Mouse (Mus musculus) liver, postnatal 0 days (tissue): ENCODE results near the gene Rbl2. TPM values are rescaled to one million over a fixed set of nuclear protein-coding genes. Genes with fewer than 3 reads are reported as not detected.

Source experiments
- ATAC-seq: fragments of 200-750 bp; cut with Nextera tagmentation; 2 replicates; pipeline ENCODE4 v1.8.0; 2017; ENCODE audit warnings: mild to moderate bottlenecking, moderate library complexity
- DNase-seq: peaks from one replicate; pipeline ENCODE4 v3.0.0-alpha.2; 2016
- H3K27ac ChIP-seq: fragments of 300-500 bp; sonication (generic); 2 replicates; pipeline ENCODE4 v1.5.1; 2014; ENCODE audit warnings: antibody characterized with exemption, moderate library complexity, mild to moderate bottlenecking, low read depth
- H3K27me3 ChIP-seq: fragments of 300-500 bp; sonication (generic); 2 replicates; pipeline ENCODE4 v1.6.1; 2014; ENCODE audit warnings: low read length, control low read depth, mixed read lengths; ENCODE audit not compliant: insufficient read depth
- H3K36me3 ChIP-seq: fragments of 300-500 bp; sonication (generic); replicated peaks from 2 replicates; pipeline ENCODE4 v1.6.1; 2014; ENCODE audit warnings: mild to moderate bottlenecking, control low read depth, low read length, moderate library complexity, mixed read lengths; ENCODE audit not compliant: insufficient read depth
- H3K4me1 ChIP-seq: fragments of 300-500 bp; sonication (generic); 2 replicates; pipeline ENCODE4 v1.6.1; 2014; ENCODE audit warnings: antibody characterized with exemption, mild to moderate bottlenecking, control low read depth; ENCODE audit not compliant: insufficient read depth
- H3K4me2 ChIP-seq: fragments of 300-500 bp; sonication (generic); 2 replicates; pipeline ENCODE4 v1.6.1; 2014; ENCODE audit warnings: low read depth, mild to moderate bottlenecking, low read length, moderate library complexity, mixed read lengths
- H3K4me3 ChIP-seq: fragments of 300-500 bp; sonication (generic); 2 replicates; pipeline ENCODE4 v1.5.1; 2014; ENCODE audit warnings: low read depth, low read length
- H3K9ac ChIP-seq: fragments of 300-500 bp; sonication (generic); replicated peaks from 2 replicates; pipeline ENCODE4 v1.6.1; 2014; ENCODE audit warnings: mild to moderate bottlenecking, moderate library complexity
- H3K9me3 ChIP-seq: fragments of 300-500 bp; sonication (generic); 2 replicates; pipeline ENCODE4 v1.6.1; 2016; ENCODE audit warnings: mild to moderate bottlenecking, control low read depth, low read length, mixed read lengths
- CTCF ChIP-seq: sonication (generic); IDR thresholded peaks from 2 replicates; pipeline ENCODE4 v1.5.1; 2016; ENCODE audit warnings: antibody characterized with exemption, low read depth
- EP300 ChIP-seq: IDR thresholded peaks from 2 replicates; pipeline ENCODE4 v1.6.1; 2016; ENCODE audit warnings: antibody characterized with exemption, low read depth, mild to moderate bottlenecking
- WGBS: fragments of 180-500 bp; shearing (Covaris S2); extraction: QIAGEN DNeasy Blood & Tissue Kit; methylation state at CpG from one replicate; pipeline ENCODE4 v1.1.7; 2014; ENCODE audit not compliant: insufficient replicate concordance; 5-methylcytosine and 5-hydroxymethylcytosine counted together
- polyA plus RNA-seq: library from polyadenylated mRNA; unstranded; fragments of >200 nt; fragmentation: Nextera tagmentation; extraction: Ambion mirVana; gene quantifications from 2 replicates; pipeline ENCODE4 v1.2.1, GENCODE M21; 2015

Gene Rbl2
- polyA plus RNA-seq, 1 experiment from 2014 or later = 3.9 TPM

DNA sequence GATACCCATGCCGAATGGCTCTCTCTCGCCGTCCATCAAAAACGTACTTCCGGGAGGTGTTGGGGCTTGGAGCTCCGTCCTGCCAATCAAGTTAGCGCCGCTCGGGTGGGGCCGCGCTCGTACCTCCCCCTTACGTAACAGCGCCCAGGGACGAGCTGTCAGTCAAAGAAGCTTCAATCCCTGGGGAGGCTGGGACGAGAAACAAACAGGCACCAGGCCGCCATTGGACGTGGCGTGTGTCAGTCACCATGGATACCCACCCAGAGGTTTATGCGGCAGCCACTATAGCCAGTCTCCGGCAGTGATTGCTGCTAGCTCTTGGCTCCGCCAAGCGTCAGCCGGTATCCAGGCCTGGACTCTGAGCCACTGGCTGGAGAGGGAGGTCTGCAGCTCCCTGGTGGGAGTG, 64.2 kb downstream of the Rbl2 start:
- Histone ChIP-seq H3K4me3 (peak overlapping the region; percentile 83), H3K36me3 (peaks cover 3% of the 10 kb centered on the region; the same call in 1 of the 2 replicates), H3K27me3 (no peaks in the 10 kb centered on the region), H3K9ac (no peak overlapping the region), H3K9me3 (no peaks in the 10 kb centered on the region), H3K4me2 (peak overlapping the region; percentile 95), H3K4me1 (peaks cover 9% of the 10 kb centered on the region; the same call in 1 of the 2 replicates), H3K27ac (no peak overlapping the region)
- 1% methylated on average over 24 of the region's 24 CpGs for WGBS
- ATAC-seq (peak; percentile 98), DNase-seq (peak; percentile 98)
- TF ChIP-seq EP300 (no peak), CTCF (peak; percentile 49)

DNA sequence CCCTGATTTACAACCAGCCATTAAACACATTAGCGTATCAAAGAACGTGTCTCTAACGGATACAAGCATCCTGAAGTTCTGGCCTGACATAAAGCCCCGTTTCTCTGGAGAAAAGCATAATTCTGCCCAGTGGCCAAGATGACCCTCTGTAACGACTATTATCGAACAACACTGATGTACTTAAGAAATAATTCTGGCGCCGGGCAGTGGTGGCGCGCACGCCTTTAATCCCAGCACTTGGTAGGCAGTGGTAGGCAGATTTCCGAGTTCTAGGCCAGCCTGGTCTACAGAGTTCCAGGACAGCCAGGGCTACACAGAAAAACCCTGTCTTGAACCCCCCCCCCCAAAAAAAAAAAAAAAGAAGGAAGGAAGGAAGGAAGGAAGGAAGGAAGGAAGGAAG, 64.8 kb downstream of the Rbl2 start:
- Histone ChIP-seq H3K4me3 (peak overlapping the region; percentile 83; the same call in 1 of the 2 replicates), H3K4me2 (peak overlapping the region; percentile 95), H3K9ac (no peak overlapping the region), H3K36me3 (no peaks in the 10 kb centered on the region), H3K27me3 (no peaks in the 10 kb centered on the region), H3K27ac (no peak overlapping the region), H3K4me1 (peaks cover 9% of the 10 kb centered on the region; the same call in 1 of the 2 replicates), H3K9me3 (no peaks in the 10 kb centered on the region)
- DNase-seq (no peak), ATAC-seq (no peak)
- WGBS = 68% methylated on average over 12 of the region's 12 CpGs
- TF ChIP-seq EP300 = no peak
- TF ChIP-seq CTCF = no peak

DNA sequence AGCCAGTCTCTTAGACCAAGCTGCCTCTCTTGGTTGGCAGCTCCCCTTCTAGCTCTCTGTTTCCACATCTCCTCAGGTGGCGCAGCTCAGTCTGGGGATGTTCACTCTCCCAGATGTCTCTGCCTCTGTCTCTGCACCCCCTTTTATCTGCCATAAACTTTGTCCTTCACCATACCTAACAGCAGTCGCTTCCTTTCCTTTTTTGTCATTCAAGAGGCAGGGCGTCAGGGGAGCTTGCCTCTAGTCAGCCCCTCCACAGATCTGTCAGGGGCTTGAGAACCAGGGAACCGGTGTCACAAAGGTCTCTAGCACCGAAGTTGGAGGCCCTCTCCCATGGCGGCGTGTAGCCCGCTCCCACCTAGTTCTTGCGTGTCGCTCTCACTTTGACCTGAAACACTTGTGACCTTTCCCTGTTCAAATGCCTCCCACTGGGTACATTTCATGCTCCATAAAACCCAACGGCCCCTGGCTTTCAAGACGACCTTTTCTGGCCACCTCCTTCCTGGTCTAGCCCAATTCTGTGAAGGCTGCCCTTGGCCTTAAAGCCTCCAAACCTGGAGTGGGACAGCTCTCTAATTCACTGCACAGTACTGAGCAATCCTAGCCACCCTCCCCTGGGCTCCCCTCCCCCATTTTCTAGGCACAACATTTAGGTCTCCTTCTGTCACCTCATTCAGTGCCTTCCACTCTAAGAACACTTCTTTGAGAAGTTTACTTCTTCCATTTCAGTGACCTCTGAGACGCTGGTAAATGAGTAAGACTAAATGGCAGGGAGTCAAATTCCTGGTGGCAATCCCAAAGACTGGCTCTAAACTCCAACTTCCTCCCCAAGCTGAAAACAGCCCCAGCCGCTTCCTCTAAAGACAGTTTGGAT, 65.7 kb downstream of the Rbl2 start:
- Histone ChIP-seq H3K27ac (no peak overlapping the region), H3K4me1 (peaks cover 9% of the 10 kb centered on the region; the same call in 1 of the 2 replicates), H3K27me3 (no peaks in the 10 kb centered on the region), H3K9me3 (no peaks in the 10 kb centered on the region), H3K36me3 (no peaks in the 10 kb centered on the region), H3K9ac (no peak overlapping the region), H3K4me2 (no peak overlapping the region), H3K4me3 (no peak overlapping the region)
- 71% methylated on average over 14 of the region's 14 CpGs for WGBS
- no peak for TF ChIP-seq EP300
- no peak for TF ChIP-seq CTCF
- DNase-seq = no peak
- no peak for ATAC-seq

DNA sequence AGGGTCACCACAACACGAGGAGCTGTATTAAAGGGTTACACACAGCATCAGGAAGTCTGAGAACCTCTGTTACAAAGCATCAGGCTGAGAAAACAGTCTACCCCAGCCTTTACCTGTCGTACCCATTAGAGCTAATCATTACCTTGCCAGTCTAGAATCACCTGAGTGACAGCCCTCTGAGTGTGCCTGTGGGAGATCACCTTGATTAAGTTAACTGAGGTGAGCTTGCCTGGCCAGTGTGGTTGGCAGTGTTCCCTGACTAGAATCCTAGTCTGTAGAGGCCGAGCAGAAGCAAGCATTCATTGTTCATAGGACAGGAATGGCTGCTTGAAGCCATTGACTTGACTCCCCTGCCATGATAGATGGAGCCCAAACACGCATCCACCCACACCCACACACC, 71.0 kb downstream of the Rbl2 start:
- Histone ChIP-seq H3K4me3 (no peak overlapping the region), H3K9ac (no peak overlapping the region), H3K27me3 (no peaks in the 10 kb centered on the region), H3K4me2 (no peak overlapping the region), H3K9me3 (no peaks in the 10 kb centered on the region), H3K4me1 (no peaks in the 10 kb centered on the region), H3K36me3 (no peaks in the 10 kb centered on the region), H3K27ac (no peak overlapping the region)
- DNase-seq = no peak
- TF ChIP-seq EP300 = no peak
- TF ChIP-seq CTCF = no peak
- no peak for ATAC-seq
- 69% methylated on average over 4 of the region's 4 CpGs for WGBS

DNA sequence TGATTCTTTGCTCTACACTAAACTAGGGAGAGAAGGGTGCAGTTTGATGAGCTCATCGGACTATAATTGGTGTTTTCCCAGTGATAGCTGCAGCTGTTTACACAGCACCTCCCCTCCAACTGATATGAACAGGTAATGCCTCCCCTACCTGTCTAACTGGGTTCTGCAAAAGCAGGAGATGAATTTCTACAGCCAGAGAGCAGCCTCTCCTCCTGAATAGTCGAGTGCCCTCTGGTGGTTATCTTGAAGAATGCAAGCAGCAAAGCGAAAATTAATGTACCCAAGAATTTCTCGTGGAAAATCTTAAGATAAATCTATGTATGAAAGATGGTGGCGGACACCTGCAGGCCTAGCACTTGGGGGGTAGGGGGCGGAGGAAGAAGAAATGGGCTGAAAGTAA, 77.9 kb downstream of the Rbl2 start:
- H3K4me1 ChIP-seq = no peaks in the 10 kb centered on the region
- H3K27ac ChIP-seq = no peak overlapping the region
- no peak for ATAC-seq
- WGBS = 7% methylated on average over 6 of the region's 6 CpGs
- no peak overlapping the region for H3K9ac ChIP-seq
- peak overlapping the region; percentile 62 for H3K4me2 ChIP-seq
- no peaks in the 10 kb centered on the region for H3K36me3 ChIP-seq
- H3K27me3 ChIP-seq = no peaks in the 10 kb centered on the region
- H3K4me3 ChIP-seq = no peak overlapping the region
- no peak for DNase-seq
- TF ChIP-seq EP300 = no peak
- TF ChIP-seq CTCF = peak; percentile 84
- H3K9me3 ChIP-seq = no peaks in the 10 kb centered on the region

DNA sequence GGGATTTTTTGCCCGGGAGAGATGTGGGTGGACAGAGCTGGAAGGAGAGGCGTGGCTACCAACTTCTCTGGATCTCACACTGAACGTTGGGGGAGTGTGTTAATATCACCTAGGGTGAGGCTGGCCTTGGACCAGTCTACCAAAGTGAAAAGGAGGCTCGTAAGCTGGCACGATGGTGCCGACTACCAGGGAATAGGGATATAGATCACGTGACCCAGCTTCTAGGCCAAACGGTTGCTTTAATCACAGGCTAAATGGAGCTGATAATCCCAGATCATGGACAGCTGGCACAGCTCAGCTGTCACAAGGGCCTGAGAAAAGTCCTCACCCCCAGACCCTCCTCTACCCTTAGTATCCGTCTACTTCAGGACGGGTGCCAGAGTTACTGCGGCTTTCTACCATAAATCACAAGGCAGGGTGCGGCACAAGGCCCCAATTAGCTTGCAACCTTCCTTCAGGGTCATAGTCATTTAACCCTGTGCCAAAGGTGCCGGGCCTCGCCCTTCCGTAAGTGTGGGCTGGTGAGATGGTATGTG, 78.9 kb downstream of the Rbl2 start:
- no peak for ATAC-seq
- Histone ChIP-seq H3K4me3 (no peak overlapping the region), H3K9ac (no peak overlapping the region), H3K36me3 (no peaks in the 10 kb centered on the region), H3K27me3 (no peaks in the 10 kb centered on the region), H3K4me1 (no peaks in the 10 kb centered on the region), H3K27ac (no peak overlapping the region), H3K4me2 (no peak overlapping the region), H3K9me3 (no peaks in the 10 kb centered on the region)
- WGBS = 84% methylated on average over 15 of the region's 15 CpGs
- no peak for DNase-seq
- TF ChIP-seq EP300 = no peak
- no peak for TF ChIP-seq CTCF
